Mouse (Mus musculus) forebrain, embryonic 11.5 days (tissue): ENCODE results near the gene Mosmo. TPM values are rescaled to one million over a fixed set of nuclear protein-coding genes. Genes with fewer than 3 reads are reported as not detected.
"Not testable (repeated sequence)": the region's sequence is repeated elsewhere in the genome, so short reads cannot be mapped to it uniquely, and the experiment has no call there.

Experiments
- ATAC-seq: fragments of 200-750 bp; cut with Nextera tagmentation; replicated peaks from 2 replicates; pipeline ENCODE4 v1.8.0; 2017; ENCODE audit warnings: moderate TSS enrichment; ENCODE audit not compliant: low FRiP score
- DNase-seq: peaks from one replicate; pipeline ENCODE4 v3.0.0-alpha.2; 2017; ENCODE audit warnings: low spot score
- H3K27ac ChIP-seq: fragments of 300-500 bp; sonication (generic); 2 replicates; pipeline ENCODE4 v1.5.1; 2014; ENCODE audit warnings: low read depth, low read length
- H3K27me3 ChIP-seq: fragments of 300-500 bp; sonication (generic); 2 replicates; pipeline ENCODE4 v1.6.1; 2014; ENCODE audit warnings: mild to moderate bottlenecking, low read length, mixed read lengths; ENCODE audit not compliant: control insufficient read depth, insufficient read depth
- H3K36me3 ChIP-seq: fragments of 300-500 bp; sonication (generic); 2 replicates; pipeline ENCODE4 v1.6.1; 2014; ENCODE audit warnings: mild to moderate bottlenecking, low read length, moderate library complexity, mixed read lengths; ENCODE audit not compliant: control insufficient read depth, insufficient read depth
- H3K4me1 ChIP-seq: fragments of 300-500 bp; sonication (generic); replicated peaks from 2 replicates; pipeline ENCODE4 v1.6.1; 2014; ENCODE audit warnings: low read length, mixed read lengths; ENCODE audit not compliant: control insufficient read depth, insufficient read depth
- H3K4me2 ChIP-seq: fragments of 300-500 bp; sonication (generic); 2 replicates; pipeline ENCODE4 v1.6.1; 2014; ENCODE audit warnings: low read depth, mild to moderate bottlenecking, low read length, moderate library complexity, mixed read lengths; ENCODE audit not compliant: severe bottlenecking
- H3K4me3 ChIP-seq: fragments of 300-500 bp; sonication (generic); 2 replicates; pipeline ENCODE4 v1.5.1; 2014; ENCODE audit warnings: low read depth, low read length
- H3K9ac ChIP-seq: fragments of 300-500 bp; sonication (generic); 2 replicates; pipeline ENCODE4 v1.6.1; 2014; ENCODE audit warnings: low read length
- H3K9me3 ChIP-seq: fragments of 300-500 bp; sonication (generic); 2 replicates; pipeline ENCODE4 v1.6.1; 2016; ENCODE audit warnings: low read length, mixed read lengths; ENCODE audit not compliant: control insufficient read depth
- WGBS: fragments of 180-500 bp; shearing (Covaris S2); extraction: QIAGEN DNeasy Blood & Tissue Kit; methylation state at CpG from one replicate; pipeline ENCODE4 v1.1.7; 2014; 5-methylcytosine and 5-hydroxymethylcytosine counted together
- polyA plus RNA-seq: library from polyadenylated mRNA; unstranded; fragments of >200 nt; fragmentation: Nextera tagmentation; extraction: Ambion mirVana; gene quantifications from 2 replicates; pipeline ENCODE4 v1.2.1, GENCODE M21; 2014

The Mosmo gene
- polyA plus RNA-seq, 1 experiment from 2014 or later, result 16.6 TPM

DNA sequence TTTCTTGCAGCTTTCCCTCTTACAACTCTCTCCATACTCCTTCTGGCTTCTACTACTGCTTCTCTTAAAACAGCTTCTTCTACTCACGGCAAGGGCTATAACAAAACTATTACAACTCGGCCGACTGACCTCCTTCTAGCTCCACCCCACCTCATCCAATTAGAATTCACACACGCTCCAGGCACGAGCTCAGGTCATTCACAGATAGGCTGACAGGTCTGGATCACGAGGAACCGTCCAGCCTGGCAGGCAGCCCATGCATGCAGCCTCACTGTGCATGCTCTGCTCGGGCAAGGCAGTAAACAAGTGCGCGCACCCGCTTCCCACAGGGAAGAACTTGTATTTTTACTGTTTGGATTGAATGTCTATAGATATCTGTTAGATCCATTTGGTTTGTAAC, 36.5 kb downstream of the Mosmo start:
- 93% methylated on average over 11 of the region's 11 CpGs for WGBS

DNA sequence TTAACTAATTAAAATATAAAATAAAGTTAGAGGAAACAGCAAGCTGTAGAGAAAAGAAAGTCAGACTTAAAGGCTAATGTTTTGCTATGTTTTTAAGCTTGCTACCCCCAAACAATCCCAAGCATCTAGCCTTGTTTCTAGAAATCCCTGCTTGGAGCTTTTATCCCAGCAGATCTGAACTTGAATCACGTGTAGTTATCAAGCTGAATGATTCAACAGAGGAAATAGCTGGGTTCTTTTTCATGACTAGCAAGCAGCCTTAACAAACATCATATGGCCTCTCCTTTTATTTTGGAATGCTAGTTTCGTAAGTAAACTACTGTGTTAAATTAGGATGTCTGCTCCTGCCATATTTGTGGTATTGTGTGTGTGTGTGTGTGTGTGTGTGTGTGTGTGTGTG, 39.8 kb downstream of the Mosmo start:
- 75% methylated on average over 2 of the region's 2 CpGs for WGBS
- H3K9me3 ChIP-seq, result no peaks in the 10 kb centered on the region

More for the DNA sequence above, 36.5 kb downstream of the Mosmo start:
- H3K4me3 ChIP-seq, H3K4me1 ChIP-seq, H3K27ac ChIP-seq, H3K9me3 ChIP-seq, H3K27me3 ChIP-seq, DNase-seq, H3K4me2 ChIP-seq, H3K9ac ChIP-seq, ATAC-seq, H3K36me3 ChIP-seq: not testable (repeated sequence)

DNA sequence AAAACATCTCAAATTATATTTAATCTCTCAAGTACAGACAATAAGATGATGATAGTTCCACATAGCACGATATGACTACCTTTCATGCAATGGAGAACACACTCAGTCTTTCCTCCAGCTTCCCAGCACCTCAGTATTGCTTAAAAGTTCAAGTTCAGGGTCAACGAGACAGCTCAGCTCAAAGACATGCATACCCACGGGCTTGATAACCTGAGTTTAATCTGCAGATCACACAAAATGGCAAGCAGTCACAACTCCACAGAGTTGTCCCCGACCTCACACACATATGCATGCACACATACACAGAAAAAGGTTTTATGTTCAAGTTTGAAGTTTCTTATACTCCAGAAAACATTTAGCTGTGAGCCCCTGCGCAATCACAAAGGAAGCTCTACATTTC, 43.6 kb downstream of the Mosmo start:
- no peak overlapping the region for H3K4me3 ChIP-seq
- 92% methylated on average over 5 of the region's 5 CpGs for WGBS
- no peaks in the 10 kb centered on the region for H3K27me3 ChIP-seq
- ATAC-seq, result no peak
- no peak overlapping the region for H3K27ac ChIP-seq
- no peak overlapping the region for H3K4me2 ChIP-seq
- H3K9me3 ChIP-seq, result no peaks in the 10 kb centered on the region
- H3K4me1 ChIP-seq, result peaks cover 7% of the 10 kb centered on the region; the same call in 1 of the 2 replicates
- H3K9ac ChIP-seq, result no peak overlapping the region
- no peaks in the 10 kb centered on the region for H3K36me3 ChIP-seq
- DNase-seq, result no peak

More for the DNA sequence above, 39.8 kb downstream of the Mosmo start:
- no peaks in the 10 kb centered on the region for H3K36me3 ChIP-seq
- no peak overlapping the region for H3K27ac ChIP-seq
- no peak overlapping the region for H3K4me2 ChIP-seq
- DNase-seq (no peak), ATAC-seq (no peak)
- H3K9ac ChIP-seq, result no peak overlapping the region
- no peak overlapping the region for H3K4me3 ChIP-seq
- H3K27me3 ChIP-seq, result no peaks in the 10 kb centered on the region
- H3K4me1 ChIP-seq, result no peaks in the 10 kb centered on the region

DNA sequence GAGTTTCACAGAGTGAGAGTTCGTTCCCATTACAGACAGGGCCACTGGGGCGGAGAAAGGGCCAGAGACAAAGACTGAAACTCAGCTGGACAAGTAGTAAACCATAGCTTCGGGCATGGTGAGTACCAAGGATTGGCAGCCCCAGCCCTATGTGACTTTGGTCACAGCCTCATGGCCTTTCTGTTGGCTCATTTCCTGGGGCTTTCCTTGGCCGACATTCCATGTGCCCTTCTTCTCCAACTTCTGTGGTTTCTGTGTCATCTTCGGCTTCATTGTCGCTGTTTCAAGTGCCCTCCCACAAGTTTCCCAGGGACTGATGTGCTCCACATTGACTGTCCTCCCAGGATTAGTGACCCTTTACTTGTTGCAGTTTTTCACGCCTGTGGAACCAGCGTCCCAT, 44.0 kb downstream of the Mosmo start:
- Histone ChIP-seq H3K9ac (no peak overlapping the region), H3K27ac (no peak overlapping the region), H3K9me3 (no peaks in the 10 kb centered on the region), H3K36me3 (no peaks in the 10 kb centered on the region), H3K4me3 (no peak overlapping the region), H3K4me2 (no peak overlapping the region), H3K27me3 (no peaks in the 10 kb centered on the region), H3K4me1 (peaks cover 7% of the 10 kb centered on the region; the same call in 1 of the 2 replicates)
- no peak for ATAC-seq
- no peak for DNase-seq
- WGBS, result 92% methylated on average over 8 of the region's 8 CpGs

GRCm38 (mm10) chr7:120722063-120722462, 44.6 kb downstream of the Mosmo start:
- Histone ChIP-seq H3K9ac (no peak overlapping the region), H3K9me3 (no peaks in the 10 kb centered on the region), H3K4me2 (no peak overlapping the region), H3K27ac (no peak overlapping the region), H3K27me3 (no peaks in the 10 kb centered on the region), H3K4me3 (no peak overlapping the region), H3K36me3 (no peaks in the 10 kb centered on the region), H3K4me1 (peaks cover 7% of the 10 kb centered on the region; the same call in 1 of the 2 replicates)
- ATAC-seq, result no peak
- WGBS, result 92% methylated on average over 4 of the region's 4 CpGs
- DNase-seq, result no peak

GRCm38 (mm10) chr7:120722839-120723278, 45.4 kb downstream of the Mosmo start:
- Histone ChIP-seq H3K36me3 (no peaks in the 10 kb centered on the region), H3K9me3 (no peaks in the 10 kb centered on the region), H3K9ac (no peak overlapping the region), H3K4me3 (no peak overlapping the region), H3K4me2 (no peak overlapping the region), H3K27me3 (no peaks in the 10 kb centered on the region), H3K27ac (no peak overlapping the region), H3K4me1 (peaks cover 7% of the 10 kb centered on the region; the same call in 1 of the 2 replicates)
- DNase-seq (no peak), ATAC-seq (no peak)
- 44% methylated on average over 8 of the region's 8 CpGs for WGBS

- WGBS, result 85% methylated on average over 3 of the region's 3 CpGs
- Histone ChIP-seq H3K4me2 (no peak overlapping the region), H3K9ac (no peak overlapping the region), H3K4me1 (peaks cover 7% of the 10 kb centered on the region; the same call in 1 of the 2 replicates), H3K4me3 (no peak overlapping the region), H3K9me3 (no peaks in the 10 kb centered on the region), H3K27ac (no peak overlapping the region), H3K27me3 (no peaks in the 10 kb centered on the region), H3K36me3 (no peaks in the 10 kb centered on the region; the same call in 1 of the 2 replicates)
- no peak for DNase-seq
- ATAC-seq, result no peak
These were observed 50.2 kb downstream of the Mosmo start for GRCm38 (mm10) chr7:120727581-120727980.

- Histone ChIP-seq H3K4me2 (no peak overlapping the region), H3K27me3 (no peaks in the 10 kb centered on the region), H3K9ac (no peak overlapping the region), H3K9me3 (no peaks in the 10 kb centered on the region), H3K4me3 (no peak overlapping the region), H3K36me3 (no peaks in the 10 kb centered on the region; the same call in 1 of the 2 replicates), H3K4me1 (no peaks in the 10 kb centered on the region), H3K27ac (no peak overlapping the region)
- ATAC-seq (no peak), DNase-seq (no peak)
- WGBS, result 90% methylated on average over 5 of the region's 5 CpGs
These were observed 52.2 kb downstream of the Mosmo start for GRCm38 (mm10) chr7:120729635-120730034.

GRCm38 (mm10) chr7:120732906-120733305, 55.5 kb downstream of the Mosmo start:
- no peaks in the 10 kb centered on the region for H3K9me3 ChIP-seq
- WGBS, result 89% methylated on average over 7 of the region's 7 CpGs
- H3K27me3 ChIP-seq, result no peaks in the 10 kb centered on the region
- no peaks in the 10 kb centered on the region; the same call in 1 of the 2 replicates for H3K36me3 ChIP-seq
- no peak for DNase-seq
- no peak overlapping the region for H3K4me2 ChIP-seq
- H3K27ac ChIP-seq, result no peak overlapping the region
- no peak overlapping the region for H3K4me3 ChIP-seq
- no peaks in the 10 kb centered on the region for H3K4me1 ChIP-seq
- no peak overlapping the region for H3K9ac ChIP-seq
- no peak for ATAC-seq
